Mouse (Mus musculus): ENCODE data around the gene Ryr1.

Ryr1 gene

GRCm38 (mm10) chr7:28963399-28963923 lies 161.5 kb downstream of the Ryr1 start:
- no peak for DNase-seq (ENCODE audit: low read depth in 1 of 2, low spot score in 2 of 2)

DNA sequence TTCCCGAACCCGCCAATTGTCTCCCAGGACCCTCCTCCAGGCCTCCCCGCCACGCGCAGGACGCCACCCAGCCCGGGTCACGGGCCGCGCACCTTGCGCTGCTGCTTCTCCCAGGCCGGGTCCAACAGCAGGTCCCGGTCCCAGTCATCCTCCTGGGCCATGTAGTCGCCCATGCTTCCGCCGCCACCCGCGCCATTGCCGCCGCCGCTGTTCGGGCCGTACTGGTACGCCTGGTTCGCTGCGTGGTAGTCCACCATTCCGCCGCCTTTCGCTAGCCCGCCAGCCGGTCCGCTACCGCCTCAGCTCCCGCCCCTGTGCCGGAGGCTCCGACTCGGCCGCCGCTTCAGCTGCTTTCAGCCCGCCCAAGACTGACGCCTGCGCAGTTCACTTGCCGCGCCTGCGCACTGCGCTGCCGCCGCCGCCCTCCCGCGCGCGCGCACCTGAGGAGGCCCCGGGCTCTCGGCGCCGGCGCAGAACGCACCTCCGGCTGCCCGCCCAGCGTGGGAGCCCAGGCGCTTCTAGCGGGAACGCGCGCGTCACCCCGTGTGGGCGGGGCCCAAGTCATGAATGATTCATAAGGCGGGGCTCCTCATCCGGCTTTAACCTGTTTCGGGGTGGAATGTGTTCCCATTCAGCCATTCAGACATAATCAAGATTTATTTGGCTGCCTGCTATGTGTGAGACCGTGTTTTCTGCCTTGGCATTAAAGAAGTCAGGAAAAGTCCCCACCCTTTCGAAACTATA lies 162.9 kb downstream of the Ryr1 start, which contains the start of gene Actn4:
Actn4 (minus strand) TSS at position 414 of the 744 bp plus-strand sequence.
- DNase-seq (ENCODE audit: low read depth in 1 of 2, low spot score in 2 of 2), result peak; percentile 97 to 98

GRCm38 (mm10) chr7:28961584-28961926 lies 163.4 kb downstream of the Ryr1 start:
- DNase-seq (ENCODE audit: low read depth in 1 of 2, low spot score in 2 of 2), result no peak

- DNase-seq (ENCODE audit: low read depth in 1 of 2, low spot score in 2 of 2), result no peak
Observed at GRCm38 (mm10) chr7:28960354-28961046, 164.5 kb downstream of the Ryr1 start.

DNA sequence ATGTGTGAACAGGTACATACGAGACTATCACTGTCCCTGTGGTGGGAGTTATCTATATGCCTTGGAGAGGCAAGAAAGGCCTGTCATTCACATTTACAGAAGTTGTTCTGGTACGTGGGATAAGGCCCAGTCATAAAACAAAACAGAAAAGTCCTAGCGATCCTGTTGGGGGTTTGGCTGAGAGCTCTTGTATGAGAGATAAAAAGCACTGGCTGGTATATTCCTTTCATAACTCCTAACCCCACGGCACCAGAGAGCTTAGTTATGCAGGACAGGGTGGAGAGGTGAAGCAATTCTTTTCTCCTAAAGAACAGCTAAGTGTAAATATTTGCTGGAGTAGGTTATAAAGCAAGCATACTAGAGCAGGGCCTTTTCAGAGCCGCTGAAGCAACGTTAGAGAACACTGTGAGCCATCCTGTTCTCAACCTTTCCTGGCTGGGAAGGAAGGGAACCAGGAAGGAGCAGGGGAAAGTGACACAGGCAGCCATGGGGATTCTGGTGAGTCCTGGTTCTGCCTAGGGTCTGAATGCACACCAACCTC lies 165.4 kb downstream of the Ryr1 start:
- DNase-seq (ENCODE audit: low read depth in 1 of 2, low spot score in 2 of 2), result no peak

GRCm38 (mm10) chr7:28958770-28959169 lies 166.2 kb downstream of the Ryr1 start:
- no peak for DNase-seq (ENCODE audit: low read depth in 1 of 2, low spot score in 2 of 2)

DNA sequence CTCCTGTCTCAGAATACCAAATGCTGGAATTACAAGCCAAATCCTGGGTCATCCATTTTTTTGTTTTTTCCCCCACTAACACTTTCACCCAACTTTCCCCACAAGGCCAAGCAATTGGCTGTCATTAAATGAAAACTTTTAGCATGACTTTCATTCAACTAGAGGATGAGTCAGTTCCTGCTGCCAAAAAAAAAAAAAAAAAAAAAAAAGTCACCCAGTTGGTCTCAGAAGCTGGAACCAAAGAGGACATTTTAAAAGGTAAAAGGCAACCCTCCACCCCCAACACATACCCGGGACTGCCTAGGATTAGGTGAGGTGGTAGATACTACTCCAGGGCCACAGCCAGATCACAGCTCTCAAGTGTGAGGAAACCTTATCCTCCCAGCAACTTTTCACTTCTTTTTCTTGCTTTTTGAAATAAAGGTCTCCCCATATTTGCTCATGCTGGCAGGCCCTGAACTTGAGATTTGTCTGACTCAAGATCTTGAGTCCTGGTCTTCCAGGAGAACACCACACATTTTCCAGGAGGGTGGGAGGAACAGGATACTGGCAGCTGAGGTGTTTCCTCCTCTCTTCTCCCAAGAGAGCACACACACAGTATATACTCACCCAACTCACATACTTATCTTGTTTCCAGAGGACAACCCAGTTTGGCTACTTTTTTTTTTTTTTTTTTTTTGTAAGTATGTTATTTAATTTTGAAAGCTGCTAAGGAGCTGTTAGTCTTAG lies 166.8 kb downstream of the Ryr1 start:
- no peak for DNase-seq (ENCODE audit: low read depth in 1 of 2, low spot score in 2 of 2)

DNA sequence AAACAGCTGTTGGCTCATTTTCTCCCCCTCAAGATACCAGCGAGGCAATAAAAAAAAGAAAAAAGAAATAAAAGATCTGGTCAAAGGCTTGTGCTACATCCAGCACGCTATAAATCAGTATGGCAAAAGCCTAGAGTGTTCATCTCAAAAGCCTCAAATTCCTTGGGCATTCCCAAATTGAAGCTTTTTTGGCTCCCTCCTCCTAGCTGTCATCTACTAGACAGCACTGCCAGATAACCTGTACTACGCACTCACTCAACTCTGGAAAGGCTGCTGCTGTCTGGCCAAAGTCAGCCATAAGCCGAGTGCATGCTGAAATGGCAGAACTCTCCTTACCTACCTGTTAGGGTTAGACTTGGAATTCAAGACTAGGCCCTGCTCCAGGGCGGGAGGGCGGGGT lies 167.7 kb downstream of the Ryr1 start:
- no peak for DNase-seq (ENCODE audit: low read depth in 1 of 2, low spot score in 2 of 2)

DNA sequence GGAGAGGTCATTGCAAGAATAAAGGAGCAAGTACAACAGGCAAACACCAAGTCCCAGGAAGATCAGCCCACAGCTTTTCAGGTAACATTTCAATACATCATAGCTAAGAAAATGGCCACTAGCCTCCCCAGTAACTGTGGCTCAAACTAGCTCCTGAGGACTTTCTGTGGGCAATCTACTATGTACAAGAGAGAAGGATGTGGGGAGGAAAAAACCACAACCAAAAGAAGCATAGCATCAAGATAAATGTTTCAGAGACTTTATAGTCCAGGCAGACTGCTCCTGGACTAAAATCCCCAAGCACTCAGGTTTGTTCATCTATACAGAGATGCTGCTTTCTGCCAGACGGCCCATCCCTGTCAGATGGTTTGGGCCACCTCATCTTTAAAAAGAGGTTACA lies 168.7 kb downstream of the Ryr1 start:
- DNase-seq (ENCODE audit: low read depth in 1 of 2, low spot score in 2 of 2), result no peak

DNA sequence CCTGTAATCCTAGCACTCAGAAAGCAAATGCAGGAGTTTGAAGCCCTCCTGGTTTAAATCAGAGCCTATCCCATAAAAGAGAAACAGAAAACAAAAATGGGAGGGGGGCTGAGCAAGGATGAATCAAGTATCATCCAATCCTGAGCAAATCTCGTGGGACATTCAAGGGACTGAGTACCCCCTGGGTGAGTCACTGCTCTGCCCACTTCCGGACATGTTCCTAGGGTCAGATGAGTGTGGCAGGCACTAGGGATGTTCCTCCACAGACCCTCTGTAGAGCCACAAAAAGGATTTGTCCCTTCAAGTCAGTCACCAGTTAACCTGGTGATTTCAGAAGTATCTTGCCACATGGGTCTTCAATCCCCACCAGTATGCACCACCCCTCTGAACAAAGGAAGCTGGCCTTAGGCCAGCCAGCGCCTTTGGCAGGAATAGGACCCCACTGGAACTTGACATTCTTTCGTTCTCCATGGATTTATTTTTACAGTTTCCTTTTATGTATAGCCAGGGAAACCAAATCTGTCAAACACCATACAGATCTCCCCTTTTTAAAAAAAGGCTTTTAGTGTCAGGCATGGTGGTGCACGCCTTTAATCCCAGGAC lies 169.6 kb downstream of the Ryr1 start:
- DNase-seq (ENCODE audit: low read depth in 1 of 2, low spot score in 2 of 2), result no peak

DNA sequence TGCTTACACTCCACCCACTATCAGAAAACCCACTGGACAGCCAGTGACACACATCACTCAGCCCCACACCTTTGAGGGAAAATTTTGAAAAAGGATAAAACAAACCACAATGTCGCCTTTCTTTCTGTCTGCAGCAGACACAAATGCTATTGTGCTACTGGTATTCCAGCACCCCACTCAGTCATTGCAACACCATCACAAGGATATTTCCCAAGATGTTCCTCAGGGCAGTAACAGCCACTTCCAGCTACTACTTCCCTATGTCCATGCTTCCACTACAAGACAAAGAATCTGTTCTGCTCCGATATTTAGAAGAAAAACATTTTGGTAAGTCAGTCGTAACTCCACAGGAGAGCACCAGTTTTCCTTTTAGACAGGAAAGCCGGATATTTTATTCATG lies 170.2 kb downstream of the Ryr1 start:
- no peak for DNase-seq (ENCODE audit: low read depth in 1 of 2, low spot score in 2 of 2)

- no peak for DNase-seq (ENCODE audit: low read depth in 1 of 2, low spot score in 2 of 2)
Observed at GRCm38 (mm10) chr7:28953476-28954376, 171.3 kb downstream of the Ryr1 start.

Data from monocyte, adult 2 months (primary cell).